Mouse (Mus musculus): ENCODE measurements around the gene Cyp19a1. TPM values are rescaled to one million over a fixed set of nuclear protein-coding genes. Genes with fewer than 3 reads are reported as not detected.

Cyp19a1 gene
- polyA plus RNA-seq, 1 experiment from 2014 or later: not detected

DNA sequence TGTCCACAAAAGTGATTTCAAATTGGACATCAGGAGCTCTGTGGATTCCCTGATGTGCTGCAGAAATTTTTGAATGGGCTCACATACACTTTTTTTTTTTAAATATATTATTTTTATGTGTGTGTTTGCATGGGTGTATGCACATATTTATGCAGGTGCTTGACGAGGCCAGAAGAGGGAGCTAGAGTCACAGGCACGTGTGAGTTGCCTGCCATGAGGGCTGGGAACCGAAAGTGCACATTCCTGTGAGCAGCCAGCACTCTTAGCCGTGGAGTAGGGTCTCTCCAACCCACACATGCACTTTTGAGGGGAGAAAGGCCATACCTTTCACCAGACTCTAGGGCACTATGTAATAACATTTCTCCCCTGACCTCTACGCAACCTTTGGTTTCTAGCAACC lies 73.1 kb downstream of the Cyp19a1 start:
- H3K4me1 ChIP-seq (ENCODE audit: control insufficient read depth, insufficient read depth, low read length): no peaks in the 10 kb centered on the region
- no peaks in the 10 kb centered on the region for H3K27me3 ChIP-seq (ENCODE audit: control insufficient read depth, insufficient read depth, low read length)
- no peaks in the 10 kb centered on the region for H3K36me3 ChIP-seq (ENCODE audit: control insufficient read depth, insufficient read depth, low read length)
- H3K27ac ChIP-seq (replicated peaks; ENCODE audit: low read depth, low read length): no peak overlapping the region
- no peak overlapping the region for H3K4me3 ChIP-seq (replicated peaks; ENCODE audit: low read depth, low read length)
- ATAC-seq (ENCODE audit: low FRiP score, low TSS enrichment) (no peak), DNase-seq (no peak)
- WGBS: 72% methylated on average over 5 of the region's 5 CpGs
- no peak overlapping the region for H3K4me2 ChIP-seq (ENCODE audit: low read length)
- H3K9me3 ChIP-seq (ENCODE audit: control insufficient read depth, low read length): no peaks in the 10 kb centered on the region
- no peak overlapping the region for H3K9ac ChIP-seq (replicated peaks; ENCODE audit: low read length)

DNA sequence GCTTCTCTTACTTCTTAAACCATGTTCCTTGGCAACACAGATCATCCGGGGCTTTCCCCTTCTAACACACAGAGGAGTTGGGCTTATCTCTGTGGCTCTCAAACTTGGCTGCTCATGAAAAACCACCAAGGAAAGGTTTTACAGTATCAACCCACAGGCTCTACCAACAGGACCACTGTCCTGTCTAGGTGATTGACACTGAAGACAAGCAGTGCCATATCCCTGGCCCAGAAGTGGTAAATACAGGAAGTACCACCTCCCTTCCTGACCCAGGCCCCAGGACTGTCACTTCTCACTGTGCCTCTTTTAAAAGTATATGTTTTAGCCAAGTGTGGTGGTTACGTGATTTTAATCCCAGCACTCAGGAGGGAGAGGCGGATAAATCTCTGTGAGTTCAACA lies 76.5 kb downstream of the Cyp19a1 start:
- ATAC-seq (ENCODE audit: low FRiP score, low TSS enrichment) (no peak), DNase-seq (no peak)
- Histone ChIP-seq H3K4me1 (ENCODE audit: control insufficient read depth, insufficient read depth, low read length) (no peaks in the 10 kb centered on the region), H3K4me3 (replicated peaks; ENCODE audit: low read depth, low read length) (no peak overlapping the region), H3K36me3 (ENCODE audit: control insufficient read depth, insufficient read depth, low read length) (no peaks in the 10 kb centered on the region), H3K9ac (replicated peaks; ENCODE audit: low read length) (no peak overlapping the region), H3K9me3 (ENCODE audit: control insufficient read depth, low read length) (no peaks in the 10 kb centered on the region), H3K4me2 (ENCODE audit: low read length) (no peak overlapping the region), H3K27ac (replicated peaks; ENCODE audit: low read depth, low read length) (no peak overlapping the region), H3K27me3 (ENCODE audit: control insufficient read depth, insufficient read depth, low read length) (no peaks in the 10 kb centered on the region)
- WGBS: 90% methylated on average over 3 of the region's 3 CpGs

DNA sequence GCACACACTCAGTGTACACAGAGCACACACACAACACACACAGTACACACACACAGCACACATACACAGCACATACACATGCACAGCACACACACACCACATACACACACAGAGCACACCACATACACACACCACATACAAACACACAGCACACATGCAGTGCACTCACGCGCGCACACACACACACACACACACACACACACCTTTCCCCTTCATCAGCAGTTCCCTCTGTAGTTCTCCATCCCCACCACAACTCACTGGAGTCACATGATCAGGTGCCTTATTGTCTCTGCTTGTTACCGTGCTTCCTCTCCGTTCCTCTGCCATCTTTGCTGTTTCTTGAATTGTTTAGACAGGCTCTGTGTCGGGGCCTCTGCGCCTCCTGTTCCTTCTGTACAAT lies 85.4 kb downstream of the Cyp19a1 start:
- Histone ChIP-seq H3K4me2 (ENCODE audit: low read length) (no peak overlapping the region), H3K36me3 (ENCODE audit: control insufficient read depth, insufficient read depth, low read length) (no peaks in the 10 kb centered on the region), H3K27ac (replicated peaks; ENCODE audit: low read depth, low read length) (no peak overlapping the region), H3K4me1 (ENCODE audit: control insufficient read depth, insufficient read depth, low read length) (no peaks in the 10 kb centered on the region), H3K9me3 (ENCODE audit: control insufficient read depth, low read length) (no peaks in the 10 kb centered on the region), H3K9ac (replicated peaks; ENCODE audit: low read length) (no peak overlapping the region), H3K4me3 (replicated peaks; ENCODE audit: low read depth, low read length) (no peak overlapping the region), H3K27me3 (ENCODE audit: control insufficient read depth, insufficient read depth, low read length) (no peaks in the 10 kb centered on the region)
- DNase-seq (no peak), ATAC-seq (ENCODE audit: low FRiP score, low TSS enrichment) (no peak)
- 88% methylated on average over 7 of the region's 7 CpGs for WGBS

DNA sequence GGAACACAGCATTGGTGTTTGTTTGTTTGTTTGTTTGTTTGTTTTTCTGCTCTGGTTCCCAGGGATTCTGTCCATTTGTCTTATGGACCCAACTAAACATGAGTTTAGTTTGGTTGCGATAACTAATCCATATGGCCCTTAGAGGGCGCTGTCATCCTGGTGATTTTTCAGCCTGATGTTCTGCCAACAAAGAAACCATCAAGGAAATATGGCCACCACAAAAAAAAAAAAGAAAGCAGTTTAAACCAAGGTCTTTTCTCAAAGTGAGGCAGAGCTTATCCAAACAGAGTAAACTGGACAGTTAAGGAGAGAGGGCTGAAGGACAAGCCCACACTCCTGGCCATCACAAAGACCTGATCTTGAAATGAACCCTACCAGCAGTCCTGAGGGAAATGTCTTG lies 86.6 kb downstream of the Cyp19a1 start:
- Histone ChIP-seq H3K9ac (replicated peaks; ENCODE audit: low read length) (no peak overlapping the region), H3K9me3 (ENCODE audit: control insufficient read depth, low read length) (no peaks in the 10 kb centered on the region), H3K4me1 (ENCODE audit: control insufficient read depth, insufficient read depth, low read length) (no peaks in the 10 kb centered on the region), H3K27me3 (ENCODE audit: control insufficient read depth, insufficient read depth, low read length) (no peaks in the 10 kb centered on the region), H3K4me2 (ENCODE audit: low read length) (no peak overlapping the region), H3K4me3 (replicated peaks; ENCODE audit: low read depth, low read length) (no peak overlapping the region), H3K36me3 (ENCODE audit: control insufficient read depth, insufficient read depth, low read length) (no peaks in the 10 kb centered on the region), H3K27ac (replicated peaks; ENCODE audit: low read depth, low read length) (no peak overlapping the region)
- DNase-seq (peak; percentile 86), ATAC-seq (ENCODE audit: low FRiP score, low TSS enrichment) (no peak)
- WGBS: 19% methylated on average over 2 of the region's 2 CpGs

DNA sequence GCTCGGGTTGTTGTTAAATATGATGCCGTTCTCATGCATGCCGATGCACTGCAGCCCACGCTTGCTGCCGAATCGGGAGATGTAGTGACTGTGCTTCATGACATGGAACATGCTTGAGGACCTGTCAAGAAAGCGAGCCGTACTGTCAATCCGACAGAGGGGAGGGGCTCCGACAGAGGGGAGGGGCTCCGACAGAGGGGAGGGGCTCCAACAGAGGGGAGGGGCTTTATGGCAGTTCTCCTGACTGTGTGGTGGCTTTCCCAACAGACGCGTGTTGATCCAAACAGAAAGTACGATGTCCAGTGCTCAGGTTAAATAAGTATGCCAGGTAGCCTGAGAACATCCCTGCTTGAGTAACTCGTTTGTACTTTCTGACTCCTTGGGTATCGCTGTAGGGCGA lies 87.7 kb downstream of the Cyp19a1 start:
- H3K27ac ChIP-seq (replicated peaks; ENCODE audit: low read depth, low read length): no peak overlapping the region
- DNase-seq (no peak), ATAC-seq (ENCODE audit: low FRiP score, low TSS enrichment) (no peak)
- H3K9ac ChIP-seq (replicated peaks; ENCODE audit: low read length): no peak overlapping the region
- H3K4me1 ChIP-seq (ENCODE audit: control insufficient read depth, insufficient read depth, low read length): no peaks in the 10 kb centered on the region
- no peaks in the 10 kb centered on the region for H3K27me3 ChIP-seq (ENCODE audit: control insufficient read depth, insufficient read depth, low read length)
- WGBS: 85% methylated on average over 17 of the region's 17 CpGs
- H3K4me3 ChIP-seq (replicated peaks; ENCODE audit: low read depth, low read length): no peak overlapping the region
- no peaks in the 10 kb centered on the region for H3K36me3 ChIP-seq (ENCODE audit: control insufficient read depth, insufficient read depth, low read length)
- no peaks in the 10 kb centered on the region for H3K9me3 ChIP-seq (ENCODE audit: control insufficient read depth, low read length)
- no peak overlapping the region for H3K4me2 ChIP-seq (ENCODE audit: low read length)

DNA sequence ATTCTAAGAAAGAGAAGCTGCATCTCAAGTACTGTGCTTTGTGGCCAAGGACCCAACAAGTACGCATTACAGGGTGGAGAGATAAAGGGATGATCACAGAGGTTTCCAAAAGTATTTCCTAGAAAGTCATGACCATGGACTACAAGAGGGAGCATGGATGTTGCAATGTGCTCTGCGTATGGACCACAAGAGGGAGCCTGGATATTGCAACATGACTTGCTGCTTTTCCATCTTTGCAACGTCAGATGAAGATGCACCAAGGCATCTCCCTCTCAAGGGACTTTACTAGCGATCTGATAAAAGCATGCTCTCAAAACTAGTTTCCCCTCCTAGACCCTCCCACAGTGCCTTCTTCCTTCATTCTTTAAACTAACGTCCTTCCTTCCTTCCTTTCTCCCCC lies 98.4 kb downstream of the Cyp19a1 start:
- no peaks in the 10 kb centered on the region for H3K27me3 ChIP-seq (ENCODE audit: control insufficient read depth, insufficient read depth, low read length)
- no peak overlapping the region for H3K9ac ChIP-seq (replicated peaks; ENCODE audit: low read length)
- H3K36me3 ChIP-seq (ENCODE audit: control insufficient read depth, insufficient read depth, low read length): no peaks in the 10 kb centered on the region
- H3K4me1 ChIP-seq (ENCODE audit: control insufficient read depth, insufficient read depth, low read length): no peaks in the 10 kb centered on the region
- no peak overlapping the region for H3K27ac ChIP-seq (replicated peaks; ENCODE audit: low read depth, low read length)
- no peak overlapping the region for H3K4me3 ChIP-seq (replicated peaks; ENCODE audit: low read depth, low read length)
- no peak overlapping the region for H3K4me2 ChIP-seq (ENCODE audit: low read length)
- ATAC-seq (ENCODE audit: low FRiP score, low TSS enrichment) (no peak), DNase-seq (peak; percentile 82)
- WGBS: 44% methylated on average over 5 of the region's 5 CpGs
- H3K9me3 ChIP-seq (ENCODE audit: control insufficient read depth, low read length): no peaks in the 10 kb centered on the region

DNA sequence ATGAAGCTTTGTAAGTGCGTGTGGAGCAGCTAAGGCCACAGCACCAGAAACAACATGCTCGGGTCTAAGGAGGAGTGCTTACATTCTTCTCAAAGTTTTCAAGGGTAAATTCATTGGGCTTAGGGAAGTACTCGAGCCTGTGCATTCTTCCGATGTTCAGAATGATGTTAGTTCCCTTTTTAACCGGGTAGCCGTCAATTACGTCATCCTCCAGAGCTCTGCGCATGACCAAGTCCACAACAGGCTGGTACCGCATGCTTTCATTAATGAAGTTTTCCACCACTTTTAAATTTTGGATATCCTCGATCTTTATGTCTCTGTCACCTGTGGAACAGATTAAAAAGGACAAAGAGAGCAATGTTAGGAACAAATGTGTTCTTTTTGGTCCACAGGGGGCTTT lies 99.5 kb downstream of the Cyp19a1 start:
- ATAC-seq (ENCODE audit: low FRiP score, low TSS enrichment): no peak
- Histone ChIP-seq H3K27ac (replicated peaks; ENCODE audit: low read depth, low read length) (no peak overlapping the region), H3K9me3 (ENCODE audit: control insufficient read depth, low read length) (no peaks in the 10 kb centered on the region), H3K4me2 (ENCODE audit: low read length) (no peak overlapping the region), H3K4me3 (replicated peaks; ENCODE audit: low read depth, low read length) (no peak overlapping the region), H3K9ac (replicated peaks; ENCODE audit: low read length) (no peak overlapping the region), H3K27me3 (ENCODE audit: control insufficient read depth, insufficient read depth, low read length) (no peaks in the 10 kb centered on the region), H3K36me3 (ENCODE audit: control insufficient read depth, insufficient read depth, low read length) (no peaks in the 10 kb centered on the region), H3K4me1 (ENCODE audit: control insufficient read depth, insufficient read depth, low read length) (no peaks in the 10 kb centered on the region)
- WGBS: 87% methylated on average over 10 of the region's 10 CpGs
- DNase-seq: no peak

DNA sequence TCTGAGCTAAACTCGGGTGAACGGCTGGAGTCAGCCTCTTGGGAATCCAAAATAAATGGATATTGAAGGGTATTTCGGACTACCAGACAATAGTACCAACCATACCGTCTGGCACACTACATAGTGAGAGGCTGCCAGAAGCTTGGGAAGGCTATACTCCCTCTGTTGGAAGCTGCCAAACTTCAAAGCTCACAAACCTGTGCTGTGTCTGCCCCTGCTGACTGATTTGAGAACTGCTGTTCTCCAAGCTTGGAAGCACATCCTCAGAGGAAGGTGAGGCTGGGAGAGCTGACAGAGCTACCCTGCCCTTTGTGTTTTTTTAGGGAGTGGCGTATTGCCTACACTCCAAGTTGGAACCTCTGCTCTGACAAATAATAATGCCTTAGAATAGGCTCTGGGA lies 104.8 kb downstream of the Cyp19a1 start:
- H3K9me3 ChIP-seq (ENCODE audit: control insufficient read depth, low read length): peaks cover 3% of the 10 kb centered on the region; the same call in 1 of the 2 replicates
- H3K27me3 ChIP-seq (ENCODE audit: control insufficient read depth, insufficient read depth, low read length): no peaks in the 10 kb centered on the region
- H3K4me1 ChIP-seq (ENCODE audit: control insufficient read depth, insufficient read depth, low read length): no peaks in the 10 kb centered on the region
- peak; percentile 41 for DNase-seq
- H3K9ac ChIP-seq (replicated peaks; ENCODE audit: low read length): no peak overlapping the region
- H3K4me3 ChIP-seq (replicated peaks; ENCODE audit: low read depth, low read length): no peak overlapping the region
- no peak overlapping the region for H3K27ac ChIP-seq (replicated peaks; ENCODE audit: low read depth, low read length)
- H3K4me2 ChIP-seq (ENCODE audit: low read length): no peak overlapping the region
- WGBS: 76% methylated on average over 5 of the region's 5 CpGs
- H3K36me3 ChIP-seq (ENCODE audit: control insufficient read depth, insufficient read depth, low read length): no peaks in the 10 kb centered on the region
- ATAC-seq (ENCODE audit: low FRiP score, low TSS enrichment): no peak

DNA sequence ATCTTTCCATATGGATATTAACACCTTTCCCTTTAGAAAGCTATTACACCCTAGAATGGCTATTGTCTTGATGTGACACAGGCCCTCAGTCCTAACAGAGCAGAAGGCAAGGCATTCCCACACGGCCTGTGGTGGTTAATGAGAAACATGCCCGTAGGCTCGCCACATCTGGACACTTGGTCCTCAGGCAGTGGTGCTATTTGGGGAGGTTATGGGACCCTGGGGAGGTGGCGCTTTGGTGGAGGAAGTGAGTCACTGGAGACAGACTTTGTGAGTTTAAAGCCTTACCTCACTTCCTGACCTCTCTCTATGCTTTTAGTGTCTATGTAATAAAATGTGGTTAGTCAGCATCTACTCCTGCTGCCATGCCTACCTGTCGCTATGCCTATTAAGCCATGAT lies 114.2 kb downstream of the Cyp19a1 start:
- no peaks in the 10 kb centered on the region for H3K36me3 ChIP-seq (ENCODE audit: control insufficient read depth, insufficient read depth, low read length)
- no peak overlapping the region for H3K27ac ChIP-seq (replicated peaks; ENCODE audit: low read depth, low read length)
- H3K9me3 ChIP-seq (ENCODE audit: control insufficient read depth, low read length): no peaks in the 10 kb centered on the region
- H3K9ac ChIP-seq (replicated peaks; ENCODE audit: low read length): no peak overlapping the region
- ATAC-seq (ENCODE audit: low FRiP score, low TSS enrichment): no peak
- WGBS: 85% methylated on average over 5 of the region's 5 CpGs
- H3K4me1 ChIP-seq (ENCODE audit: control insufficient read depth, insufficient read depth, low read length): no peaks in the 10 kb centered on the region
- no peak for DNase-seq
- no peaks in the 10 kb centered on the region for H3K27me3 ChIP-seq (ENCODE audit: control insufficient read depth, insufficient read depth, low read length)
- H3K4me2 ChIP-seq (ENCODE audit: low read length): no peak overlapping the region
- H3K4me3 ChIP-seq (replicated peaks; ENCODE audit: low read depth, low read length): no peak overlapping the region
